Mouse (Mus musculus) hindbrain, embryonic 15.5 days (tissue): ENCODE results near the gene Fcamr. TPM values are rescaled to one million over a fixed set of nuclear protein-coding genes. Genes with fewer than 3 reads are reported as not detected.

ENCODE experiments used
- ATAC-seq: fragments of 200-750 bp; cut with Nextera tagmentation; 2 replicates; pipeline ENCODE4 v1.8.0; 2017; ENCODE audit warnings: low read depth, moderate number of reproducible peaks, moderate TSS enrichment; ENCODE audit not compliant: low FRiP score
- H3K27ac ChIP-seq: fragments of 300-500 bp; sonication (generic); replicated peaks from 2 replicates; pipeline ENCODE4 v1.5.1; 2015; ENCODE audit warnings: mild to moderate bottlenecking, inconsistent platforms
- H3K27me3 ChIP-seq: fragments of 300-500 bp; sonication (generic); 2 replicates; pipeline ENCODE4 v1.6.1; 2015; ENCODE audit warnings: control low read depth, inconsistent platforms
- H3K36me3 ChIP-seq: fragments of 300-500 bp; sonication (generic); 2 replicates; pipeline ENCODE4 v1.6.1; 2015; ENCODE audit warnings: control low read depth, inconsistent platforms
- H3K4me1 ChIP-seq: fragments of 300-500 bp; sonication (generic); replicated peaks from 2 replicates; pipeline ENCODE4 v1.6.1; 2015; ENCODE audit warnings: control low read depth, inconsistent platforms
- H3K4me2 ChIP-seq: fragments of 300-500 bp; sonication (generic); 2 replicates; pipeline ENCODE4 v1.6.1; 2015; ENCODE audit warnings: moderate library complexity, mild to moderate bottlenecking, inconsistent platforms
- H3K4me3 ChIP-seq: fragments of 300-500 bp; sonication (generic); 2 replicates; pipeline ENCODE4 v1.5.1; 2015; ENCODE audit warnings: mild to moderate bottlenecking, inconsistent platforms
- H3K9ac ChIP-seq: fragments of 300-500 bp; sonication (generic); 2 replicates; pipeline ENCODE4 v1.6.1; 2015; ENCODE audit warnings: inconsistent platforms
- H3K9me3 ChIP-seq: fragments of 300-500 bp; sonication (generic); 2 replicates; pipeline ENCODE4 v1.6.1; 2016; ENCODE audit warnings: control low read depth, inconsistent platforms
- WGBS: fragments of 180-500 bp; shearing (Covaris S2); methylation state at CpG from one replicate; pipeline ENCODE4 v1.1.7; 2015; 5-methylcytosine and 5-hydroxymethylcytosine counted together
- polyA plus RNA-seq: library from polyadenylated mRNA; unstranded; fragments of >200 nt; fragmentation: Nextera tagmentation; extraction: Ambion mirVana; gene quantifications from 2 replicates; pipeline ENCODE4 v1.2.1, GENCODE M21; 2015

The Fcamr gene
- polyA plus RNA-seq, 1 experiment from 2014 or later = not detected

DNA sequence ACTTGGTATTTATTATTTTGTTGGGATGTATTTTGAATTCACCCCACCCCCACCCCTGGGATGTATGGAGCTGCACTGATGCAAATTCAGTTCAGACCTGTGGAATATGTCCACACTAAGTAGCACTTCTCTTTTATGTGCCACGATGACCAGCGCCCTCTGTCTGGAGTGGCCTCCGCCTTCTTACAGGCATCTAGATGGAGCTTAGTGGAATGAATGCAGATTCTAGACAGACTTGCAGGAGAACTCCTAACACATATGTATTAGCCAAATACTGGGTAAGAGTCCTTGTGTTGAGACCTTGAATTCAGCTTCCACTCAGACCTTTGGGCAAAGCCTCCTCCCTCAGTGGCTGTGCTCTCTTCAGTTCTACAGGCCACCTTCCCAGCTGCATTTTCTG, 10.2 kb downstream of the Fcamr start:
- H3K4me3 ChIP-seq = no peak overlapping the region
- H3K27ac ChIP-seq = no peak overlapping the region
- H3K4me1 ChIP-seq = no peaks in the 10 kb centered on the region
- 86% methylated on average over 3 of the region's 3 CpGs for WGBS
- no peak for ATAC-seq
- no peaks in the 10 kb centered on the region for H3K9me3 ChIP-seq
- no peaks in the 10 kb centered on the region for H3K36me3 ChIP-seq
- H3K9ac ChIP-seq = no peak overlapping the region
- peak overlapping the region; percentile 29 for H3K4me2 ChIP-seq
- H3K27me3 ChIP-seq = no peaks in the 10 kb centered on the region

DNA sequence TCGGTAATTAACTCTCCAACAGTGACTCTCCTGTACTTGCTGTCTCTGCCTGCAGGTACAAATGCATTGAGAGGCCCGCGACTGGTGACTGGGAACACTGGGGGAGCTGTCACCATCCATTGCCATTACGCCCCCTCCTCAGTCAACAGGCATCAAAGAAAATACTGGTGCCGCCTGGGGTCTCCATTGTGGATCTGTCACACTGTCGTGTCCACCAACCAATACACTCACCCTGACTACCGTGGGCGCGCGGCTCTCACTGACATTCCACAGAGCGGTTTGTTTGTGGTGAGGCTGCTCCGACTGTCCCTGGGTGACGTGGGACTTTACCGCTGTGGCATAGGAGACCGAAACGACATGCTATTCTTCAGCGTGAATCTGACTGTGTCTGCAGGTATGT, 10.6 kb downstream of the Fcamr start:
- Histone ChIP-seq H3K4me1 (no peaks in the 10 kb centered on the region), H3K4me2 (peak overlapping the region; percentile 29), H3K4me3 (no peak overlapping the region), H3K36me3 (no peaks in the 10 kb centered on the region), H3K27ac (no peak overlapping the region), H3K9ac (no peak overlapping the region), H3K9me3 (no peaks in the 10 kb centered on the region), H3K27me3 (no peaks in the 10 kb centered on the region)
- WGBS = 48% methylated on average over 17 of the region's 17 CpGs
- ATAC-seq = no peak

DNA sequence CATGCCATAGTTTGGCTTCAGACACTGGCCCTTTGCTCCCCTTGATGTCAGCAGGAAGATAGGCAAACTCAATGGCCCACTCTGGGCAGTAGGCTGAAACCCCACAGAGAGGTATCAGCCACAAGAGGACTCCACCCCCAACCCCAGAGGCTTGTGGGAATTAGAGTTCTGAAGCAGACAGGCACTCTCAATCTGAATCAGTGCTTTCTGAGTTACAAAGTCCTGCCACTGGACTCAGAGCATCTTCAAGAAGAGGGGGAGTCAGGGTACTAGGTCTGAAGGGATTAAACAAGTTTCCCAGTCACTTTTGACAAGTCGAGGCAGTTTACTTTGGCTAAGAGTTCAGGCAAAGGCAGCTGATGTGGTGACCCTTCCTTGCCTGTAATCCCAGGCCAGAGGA, 19.0 kb downstream of the Fcamr start:
- WGBS = 79% methylated on average over 1 of the region's 1 CpGs
- no peak for ATAC-seq
- no peak overlapping the region for H3K4me2 ChIP-seq
- H3K9me3 ChIP-seq = no peaks in the 10 kb centered on the region
- no peaks in the 10 kb centered on the region for H3K27me3 ChIP-seq
- H3K4me1 ChIP-seq = no peaks in the 10 kb centered on the region
- no peak overlapping the region for H3K9ac ChIP-seq
- H3K4me3 ChIP-seq = no peak overlapping the region
- H3K27ac ChIP-seq = no peak overlapping the region
- no peaks in the 10 kb centered on the region for H3K36me3 ChIP-seq

DNA sequence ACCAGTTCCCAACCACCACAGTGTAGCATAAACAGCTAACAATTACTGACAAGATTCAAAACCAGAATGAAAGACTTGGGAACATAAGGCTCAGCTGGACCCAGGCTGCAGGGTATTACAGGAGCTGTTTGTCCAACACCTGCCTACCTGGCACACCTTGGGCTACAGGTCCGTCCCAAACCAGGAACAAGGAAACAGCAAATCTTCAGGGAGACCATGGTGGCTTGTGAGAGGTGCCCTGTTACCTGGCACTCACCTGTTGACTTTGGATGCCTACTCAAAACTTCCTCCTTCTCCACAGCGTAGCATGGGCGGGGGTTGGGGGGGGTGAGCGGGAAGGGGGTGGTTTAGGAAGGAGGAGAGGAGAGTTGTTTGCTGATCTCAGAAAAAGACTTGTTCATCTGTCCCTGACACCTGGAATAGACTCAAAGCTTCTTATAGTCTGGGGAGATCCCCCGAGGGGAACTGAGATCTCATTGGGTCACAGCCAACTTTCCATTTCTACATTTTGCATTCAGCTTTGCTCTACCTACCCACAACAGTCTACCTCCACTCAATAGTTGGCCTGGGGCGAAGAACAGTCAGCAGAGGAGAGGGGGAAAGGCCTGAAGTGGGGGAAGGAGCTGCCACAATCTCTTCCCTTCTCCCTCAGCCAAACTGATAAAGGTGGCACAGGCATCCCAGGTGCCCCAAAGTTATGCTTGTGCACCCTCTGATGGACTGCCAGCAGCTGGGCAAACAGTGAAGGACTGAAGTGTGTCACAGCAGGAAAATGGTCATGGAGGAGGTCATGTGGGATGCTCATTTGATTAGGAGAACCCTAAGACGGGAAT, 19.8 kb downstream of the Fcamr start:
- H3K27ac ChIP-seq = no peak overlapping the region
- no peak overlapping the region for H3K4me2 ChIP-seq
- H3K4me3 ChIP-seq = no peak overlapping the region
- no peak overlapping the region for H3K9ac ChIP-seq
- H3K4me1 ChIP-seq = no peaks in the 10 kb centered on the region
- H3K9me3 ChIP-seq = no peaks in the 10 kb centered on the region
- no peaks in the 10 kb centered on the region for H3K27me3 ChIP-seq
- H3K36me3 ChIP-seq = no peaks in the 10 kb centered on the region
- WGBS = 89% methylated on average over 7 of the region's 7 CpGs
- no peak for ATAC-seq

DNA sequence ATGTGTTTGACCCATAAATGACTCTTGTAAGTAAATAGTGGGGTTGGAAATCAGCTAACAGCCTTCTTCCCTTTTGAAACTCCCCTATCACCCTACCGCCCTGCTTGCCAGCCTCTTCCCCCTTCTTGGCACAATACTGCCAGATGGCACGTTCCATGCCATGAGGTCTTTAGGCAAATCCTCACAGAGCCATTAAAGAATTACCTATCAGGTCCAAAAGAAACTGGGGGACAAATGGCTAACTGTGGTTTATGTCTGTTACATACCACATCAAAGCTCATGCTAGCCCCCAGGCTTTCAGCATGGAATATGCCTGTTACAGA, 20.4 kb downstream of the Fcamr start:
- H3K9me3 ChIP-seq = no peaks in the 10 kb centered on the region
- no peaks in the 10 kb centered on the region for H3K4me1 ChIP-seq
- H3K4me2 ChIP-seq = no peak overlapping the region
- no peak overlapping the region for H3K4me3 ChIP-seq
- no peak for ATAC-seq
- H3K27me3 ChIP-seq = no peaks in the 10 kb centered on the region
- H3K36me3 ChIP-seq = no peaks in the 10 kb centered on the region
- H3K9ac ChIP-seq = no peak overlapping the region
- WGBS = 93% methylated on average over 2 of the region's 2 CpGs
- no peak overlapping the region for H3K27ac ChIP-seq

DNA sequence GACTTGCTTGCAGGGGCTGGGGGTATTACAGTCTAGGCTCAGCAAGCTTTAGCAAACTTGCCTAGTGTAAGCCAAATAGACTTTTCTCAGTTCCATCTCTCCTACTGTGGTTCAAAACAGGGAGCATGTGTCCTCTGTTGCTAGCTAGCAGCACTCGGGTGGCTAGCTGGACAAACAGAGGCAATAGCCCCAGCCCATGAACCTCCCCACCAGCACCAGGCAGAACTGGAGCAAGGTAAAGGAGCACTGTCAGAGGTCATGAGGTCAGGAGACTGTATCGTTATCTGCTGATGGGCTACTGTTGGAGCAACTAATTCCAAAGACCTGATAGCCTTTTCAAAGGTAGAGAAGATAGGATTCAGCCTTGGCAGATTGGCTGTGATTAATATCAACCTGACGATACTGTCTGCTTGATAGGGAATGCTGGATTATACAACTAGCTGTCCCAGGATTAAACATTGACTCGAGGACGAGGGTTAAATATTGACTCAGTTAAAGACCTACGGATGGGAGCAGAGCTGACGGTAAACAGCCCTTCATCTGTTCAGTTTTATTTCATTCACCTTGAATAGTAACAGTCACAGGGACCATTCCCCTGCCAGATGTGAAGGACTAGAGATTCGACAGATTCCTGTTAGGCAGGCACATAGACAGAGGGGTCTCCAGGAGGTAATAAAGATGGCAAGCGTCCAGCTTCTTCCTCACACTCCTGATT, 21.4 kb downstream of the Fcamr start:
- H3K27ac ChIP-seq = no peak overlapping the region
- H3K4me3 ChIP-seq = no peak overlapping the region
- no peaks in the 10 kb centered on the region for H3K36me3 ChIP-seq
- H3K27me3 ChIP-seq = no peaks in the 10 kb centered on the region
- H3K9me3 ChIP-seq = no peaks in the 10 kb centered on the region
- no peak overlapping the region for H3K4me2 ChIP-seq
- H3K4me1 ChIP-seq = no peaks in the 10 kb centered on the region
- no peak for ATAC-seq
- no peak overlapping the region for H3K9ac ChIP-seq
- 80% methylated on average over 9 of the region's 9 CpGs for WGBS

DNA sequence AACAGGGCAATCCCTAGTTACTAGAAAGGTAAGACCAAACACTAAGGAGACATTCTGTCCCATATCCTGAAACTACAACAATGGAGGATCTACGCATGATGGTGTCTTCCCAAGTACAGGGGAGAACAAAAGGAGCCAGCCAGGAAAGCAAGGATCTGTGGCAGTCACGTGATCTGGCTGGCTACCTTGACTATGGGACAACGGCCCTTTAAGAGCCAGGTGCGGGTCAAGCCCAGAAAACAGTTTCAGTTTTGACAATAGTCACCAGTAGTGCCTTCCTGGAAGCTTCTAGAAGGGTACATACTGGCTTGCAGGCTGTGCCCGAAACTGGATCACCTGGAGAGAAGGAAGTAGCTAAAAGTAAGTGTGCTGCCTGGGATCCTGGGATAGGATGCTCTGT, 25.7 kb downstream of the Fcamr start, which contains the start of gene Pigr:
Pigr (plus strand) TSS at position 237 of the 400 bp plus-strand sequence.
- Histone ChIP-seq H3K27me3 (no peaks in the 10 kb centered on the region), H3K36me3 (no peaks in the 10 kb centered on the region), H3K4me1 (no peaks in the 10 kb centered on the region), H3K4me3 (no peak within 1 kb of the TSS), H3K27ac (no peak within 1 kb of the TSS), H3K9me3 (no peaks in the 10 kb centered on the region), H3K9ac (no peak within 1 kb of the TSS), H3K4me2 (no peak within 1 kb of the TSS)
- WGBS = 90% methylated on average over 5 of the region's 5 CpGs
- ATAC-seq = no peak

DNA sequence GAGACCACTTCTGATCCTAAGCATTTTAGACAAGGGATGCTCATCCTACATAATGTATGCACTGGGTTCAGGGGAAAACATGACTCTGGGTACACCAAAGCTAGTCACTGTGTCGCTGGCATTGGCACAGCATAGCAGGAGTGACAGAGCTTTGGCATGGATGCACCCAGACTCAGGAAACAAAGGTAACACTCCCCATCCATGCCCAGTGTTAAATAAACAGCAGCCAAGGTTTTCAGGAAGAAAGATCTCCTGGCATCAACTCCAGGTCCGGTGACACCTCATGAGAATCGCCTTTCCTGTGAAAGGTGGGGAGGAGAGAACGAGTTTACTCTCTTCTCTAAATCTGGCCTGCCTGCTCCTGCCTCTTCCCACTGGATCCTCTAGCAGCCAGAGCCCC, 28.0 kb downstream of the Fcamr start:
- ATAC-seq = no peak
- H3K9ac ChIP-seq = no peak overlapping the region
- H3K4me1 ChIP-seq = no peaks in the 10 kb centered on the region
- no peaks in the 10 kb centered on the region for H3K27me3 ChIP-seq
- no peak overlapping the region for H3K27ac ChIP-seq
- no peak overlapping the region for H3K4me2 ChIP-seq
- no peaks in the 10 kb centered on the region for H3K36me3 ChIP-seq
- H3K4me3 ChIP-seq = no peak overlapping the region
- no peaks in the 10 kb centered on the region for H3K9me3 ChIP-seq
- 83% methylated on average over 4 of the region's 4 CpGs for WGBS

DNA sequence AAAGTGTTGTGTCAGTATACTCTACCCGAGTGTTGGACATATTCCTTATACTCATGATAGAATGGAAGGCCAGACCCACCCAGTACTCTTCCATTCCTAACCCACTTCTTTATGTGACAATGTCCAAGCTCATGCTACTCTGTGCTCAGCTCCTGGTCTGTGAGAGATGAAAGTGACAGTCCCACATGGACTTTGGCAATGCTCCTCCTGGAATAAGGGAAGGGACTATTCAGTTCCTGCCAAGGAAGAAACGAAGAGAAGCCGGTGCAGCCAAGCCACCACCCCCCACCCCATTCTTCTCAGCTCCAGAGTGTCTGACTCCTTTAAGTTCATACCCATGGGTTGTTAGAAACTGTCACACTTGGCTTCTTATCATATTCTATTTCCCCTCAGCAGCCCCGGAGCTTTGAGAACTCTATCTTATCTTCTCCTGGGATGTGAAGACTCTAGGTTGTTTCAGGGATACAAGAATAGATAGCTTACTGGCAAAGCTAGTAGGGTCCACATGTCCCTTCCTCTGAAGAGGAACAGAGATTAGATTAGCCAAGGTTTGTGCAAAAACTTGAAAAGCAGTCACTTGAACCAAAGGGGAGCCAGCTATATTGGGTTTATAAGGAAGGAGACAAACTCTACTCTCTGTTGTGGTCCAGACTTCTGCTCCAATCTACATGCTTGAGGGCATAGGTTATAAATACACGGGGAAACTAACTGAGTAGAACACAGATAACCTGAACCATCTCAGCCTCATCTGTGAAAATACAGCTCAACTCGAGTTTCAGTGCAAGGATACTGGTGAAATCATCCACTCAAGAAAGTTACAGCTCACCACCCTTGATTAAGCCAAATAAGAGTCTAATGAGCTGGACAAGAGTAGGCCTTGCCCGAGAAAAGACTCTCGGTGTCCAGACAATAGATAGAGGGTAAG, 29.5 kb downstream of the Fcamr start:
- no peak overlapping the region for H3K4me2 ChIP-seq
- H3K4me1 ChIP-seq = no peaks in the 10 kb centered on the region
- no peaks in the 10 kb centered on the region for H3K36me3 ChIP-seq
- H3K9ac ChIP-seq = no peak overlapping the region
- no peak overlapping the region for H3K4me3 ChIP-seq
- no peaks in the 10 kb centered on the region for H3K9me3 ChIP-seq
- no peaks in the 10 kb centered on the region for H3K27me3 ChIP-seq
- H3K27ac ChIP-seq = no peak overlapping the region
- no peak for ATAC-seq
- WGBS = 80% methylated on average over 8 of the region's 8 CpGs

DNA sequence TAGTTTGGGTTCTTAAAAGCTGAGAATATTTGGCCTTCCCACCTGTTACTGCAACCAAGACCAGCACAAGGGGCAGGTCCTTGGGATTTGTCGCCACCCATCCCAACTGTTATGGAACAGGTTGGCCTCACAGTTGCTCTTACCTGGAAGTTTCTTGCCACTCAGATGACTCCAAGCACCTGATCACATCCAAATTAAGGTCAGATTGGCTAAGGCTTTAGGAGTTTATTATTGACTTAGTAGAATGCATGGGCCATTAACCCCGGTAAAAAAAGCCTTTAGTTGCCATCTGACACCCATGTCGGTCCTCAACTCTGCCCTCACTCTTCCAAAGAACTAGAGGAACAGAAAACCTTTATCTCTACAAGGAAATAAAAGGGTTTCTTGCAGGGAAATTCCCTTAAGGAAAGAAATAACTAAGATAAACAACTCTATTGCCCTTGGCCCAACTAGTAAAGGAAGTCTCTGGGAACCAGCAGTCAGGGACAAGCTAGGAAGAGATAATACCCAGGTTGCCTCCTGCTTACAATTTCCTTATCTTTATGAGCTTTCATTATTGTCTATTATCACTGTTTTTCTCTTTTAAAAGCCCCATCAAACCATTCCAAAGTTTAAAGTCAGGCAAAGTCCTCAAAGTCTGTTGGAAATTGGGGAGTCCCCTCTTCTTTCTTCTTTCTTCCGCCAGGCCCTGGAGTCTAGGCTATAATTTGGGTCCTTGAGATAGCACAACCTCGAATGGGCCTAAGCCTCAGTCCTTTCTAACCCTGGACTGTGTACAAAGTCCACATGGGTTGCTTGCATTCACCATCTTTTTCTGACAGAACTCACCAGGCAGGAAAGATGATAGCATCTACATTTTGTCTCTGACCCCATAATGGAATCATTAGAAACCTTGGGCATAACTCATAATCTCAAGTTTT, 31.8 kb downstream of the Fcamr start:
- no peak overlapping the region for H3K27ac ChIP-seq
- H3K27me3 ChIP-seq = no peaks in the 10 kb centered on the region
- ATAC-seq = no peak
- no peaks in the 10 kb centered on the region for H3K4me1 ChIP-seq
- WGBS = 83% methylated on average over 5 of the region's 5 CpGs
- H3K4me3 ChIP-seq = no peak overlapping the region
- H3K9ac ChIP-seq = no peak overlapping the region
- H3K9me3 ChIP-seq = no peaks in the 10 kb centered on the region
- no peaks in the 10 kb centered on the region for H3K36me3 ChIP-seq
- H3K4me2 ChIP-seq = no peak overlapping the region

DNA sequence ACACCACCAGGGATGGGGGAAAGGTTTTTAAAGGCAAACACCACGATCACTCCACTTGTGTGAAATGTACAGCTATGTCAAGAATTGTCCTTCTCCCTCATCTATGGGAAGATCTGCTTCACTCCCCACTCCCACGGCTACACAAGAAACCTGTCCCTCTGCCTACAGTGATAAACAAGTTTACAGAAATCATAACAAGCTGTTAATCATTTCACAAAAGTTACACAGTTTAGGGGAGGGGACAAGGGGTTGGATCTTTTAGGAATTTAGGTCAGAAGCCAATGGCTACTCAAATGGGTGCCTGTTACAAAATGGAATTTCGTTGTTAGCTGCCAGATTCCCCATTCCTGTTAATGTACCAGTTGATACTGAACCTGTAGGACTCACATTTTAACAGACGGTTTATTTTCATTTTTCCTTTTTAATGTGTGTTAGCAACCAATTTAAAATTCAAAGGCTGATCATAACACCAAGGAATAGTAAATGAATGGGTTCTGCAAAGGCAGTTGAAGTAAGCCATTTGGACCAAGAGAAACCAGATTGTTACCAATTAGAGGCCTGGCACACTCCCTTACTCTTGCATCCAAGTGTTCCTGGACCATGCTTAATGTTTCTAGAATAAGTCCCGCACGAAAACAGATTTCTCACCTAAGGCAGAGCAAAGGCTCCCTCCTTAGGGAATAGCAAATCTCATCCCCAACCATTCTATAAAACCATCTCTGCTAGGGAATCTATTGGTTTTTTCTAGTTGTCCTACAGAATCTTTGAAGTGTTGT, 34.6 kb downstream of the Fcamr start:
- H3K4me1 ChIP-seq = no peaks in the 10 kb centered on the region
- no peak overlapping the region for H3K27ac ChIP-seq
- no peaks in the 10 kb centered on the region for H3K27me3 ChIP-seq
- WGBS = 90% methylated on average over 6 of the region's 6 CpGs
- H3K4me2 ChIP-seq = no peak overlapping the region
- H3K9ac ChIP-seq = no peak overlapping the region
- no peaks in the 10 kb centered on the region for H3K9me3 ChIP-seq
- ATAC-seq = no peak
- H3K4me3 ChIP-seq = no peak overlapping the region
- H3K36me3 ChIP-seq = no peaks in the 10 kb centered on the region
